In genomic region chr3:53201670-53202069, GRCm38 (mm10) we compare ENCODE assay signal across 7 mouse cellular contexts.
A peak's percentile ranks its signal among the peaks of the same experiment; 100 is the strongest.
DNase-seq lines count a peak whose midpoint lies in the region; ATAC-seq lines count a peak whose summit lies in the region.

No protein-coding gene starts in this region.

- H3K4me2 ChIP-seq in neural tube, embryonic 11.5 days (ENCODE audit: low read depth): no peak overlapping the region
- no peak overlapping the region for H3K4me2 ChIP-seq in forebrain, embryonic 11.5 days (ENCODE audit: low read depth, low read length, severe bottlenecking)
- H3K4me2 ChIP-seq in hindbrain, embryonic 15.5 days: no peak overlapping the region
- H3K4me2 ChIP-seq in liver, embryonic 11.5 days: no peak overlapping the region

- DNase-seq in neural tube, embryonic 11.5 days (ENCODE audit: low spot score): no peak
- DNase-seq in neural tube, embryonic 10.5 days (ENCODE audit: extremely low spot score, low spot score): no peak
- DNase-seq in forebrain, embryonic 11.5 days (ENCODE audit: low spot score): peak; percentile 50
- no peak for DNase-seq in liver, embryonic 11.5 days (ENCODE audit: low spot score)
- DNase-seq in gastrocnemius, adult 18-20 months (ENCODE audit: low spot score): no peak
- DNase-seq in layer of hippocampus, adult 11-12 months (ENCODE audit: low spot score): no peak

- no peak overlapping the region for H3K9ac ChIP-seq in neural tube, embryonic 11.5 days (ENCODE audit: low read length)
- H3K9ac ChIP-seq in forebrain, embryonic 11.5 days (ENCODE audit: low read length): peak overlapping the region; percentile 0; the same call in 1 of the 2 replicates
- H3K9ac ChIP-seq in hindbrain, embryonic 15.5 days: no peak overlapping the region
- H3K9ac ChIP-seq in liver, embryonic 11.5 days (ENCODE audit: low read depth, low read length): no peak overlapping the region

- no peaks in the 10 kb centered on the region for H3K27me3 ChIP-seq in neural tube, embryonic 11.5 days (ENCODE audit: control insufficient read depth, insufficient read depth, low read length)
- no peaks in the 10 kb centered on the region for H3K27me3 ChIP-seq in forebrain, embryonic 11.5 days (ENCODE audit: control insufficient read depth, insufficient read depth, low read length)
- H3K27me3 ChIP-seq in hindbrain, embryonic 15.5 days: no peaks in the 10 kb centered on the region
- no peaks in the 10 kb centered on the region for H3K27me3 ChIP-seq in liver, embryonic 11.5 days (replicated peaks; ENCODE audit: control insufficient read depth, insufficient read depth, low read length)

- H3K27ac ChIP-seq in neural tube, embryonic 11.5 days (ENCODE audit: low read depth, low read length): peak overlapping the region; percentile 46; the same call in 1 of the 2 replicates
- no peak overlapping the region for H3K27ac ChIP-seq in forebrain, embryonic 11.5 days (ENCODE audit: low read depth, low read length)
- peak overlapping the region; percentile 67 for H3K27ac ChIP-seq in hindbrain, embryonic 15.5 days (replicated peaks)
- H3K27ac ChIP-seq in liver, embryonic 11.5 days (ENCODE audit: low read depth, low read length): no peak overlapping the region

- no peak overlapping the region for H3K4me3 ChIP-seq in neural tube, embryonic 11.5 days (ENCODE audit: low read depth, low read length)
- no peak overlapping the region for H3K4me3 ChIP-seq in forebrain, embryonic 11.5 days (ENCODE audit: low read depth, low read length)
- no peak overlapping the region for H3K4me3 ChIP-seq in hindbrain, embryonic 15.5 days
- no peak overlapping the region for H3K4me3 ChIP-seq in liver, embryonic 11.5 days (ENCODE audit: low read depth, low read length)

- no peak; the same call in 1 of the 2 replicates for ATAC-seq in neural tube, embryonic 11.5 days (ENCODE audit: insufficient read depth, low FRiP score, low TSS enrichment)
- ATAC-seq in forebrain, embryonic 11.5 days (replicated peaks; ENCODE audit: low FRiP score): peak; percentile 43; the same call in 1 of the 2 replicates
- ATAC-seq in hindbrain, embryonic 15.5 days (ENCODE audit: low FRiP score, low read depth): peak; percentile 85
- no peak for ATAC-seq in liver, embryonic 11.5 days (replicated peaks; ENCODE audit: low FRiP score)

- 42% methylated on average over 10 of the region's 10 CpGs for WGBS in neural tube, embryonic 11.5 days
- WGBS in forebrain, embryonic 11.5 days: 23% methylated on average over 10 of the region's 10 CpGs
- 26% methylated on average over 10 of the region's 10 CpGs for WGBS in hindbrain, embryonic 15.5 days
- 62% methylated on average over 10 of the region's 10 CpGs for WGBS in liver, embryonic 11.5 days

- H3K36me3 ChIP-seq in neural tube, embryonic 11.5 days (ENCODE audit: control insufficient read depth, insufficient read depth, low read length): no peaks in the 10 kb centered on the region
- H3K36me3 ChIP-seq in forebrain, embryonic 11.5 days (ENCODE audit: control insufficient read depth, insufficient read depth, low read length): no peaks in the 10 kb centered on the region
- H3K36me3 ChIP-seq in hindbrain, embryonic 15.5 days: no peaks in the 10 kb centered on the region
- H3K36me3 ChIP-seq in liver, embryonic 11.5 days (ENCODE audit: control insufficient read depth, insufficient read depth, low read length): no peaks in the 10 kb centered on the region

- no peaks in the 10 kb centered on the region for H3K9me3 ChIP-seq in neural tube, embryonic 11.5 days (ENCODE audit: control insufficient read depth, low read length)
- no peaks in the 10 kb centered on the region for H3K9me3 ChIP-seq in forebrain, embryonic 11.5 days (ENCODE audit: control insufficient read depth, low read length)
- H3K9me3 ChIP-seq in hindbrain, embryonic 15.5 days: no peaks in the 10 kb centered on the region
- H3K9me3 ChIP-seq in liver, embryonic 11.5 days (ENCODE audit: control insufficient read depth, low read length): no peaks in the 10 kb centered on the region

- peaks cover 24% of the 10 kb centered on the region; the same call in 1 of the 2 replicates for H3K4me1 ChIP-seq in neural tube, embryonic 11.5 days (ENCODE audit: control insufficient read depth, insufficient read depth, low read length)
- H3K4me1 ChIP-seq in forebrain, embryonic 11.5 days (replicated peaks; ENCODE audit: control insufficient read depth, insufficient read depth, low read length): peaks cover 9% of the 10 kb centered on the region
- H3K4me1 ChIP-seq in hindbrain, embryonic 15.5 days (replicated peaks): peaks cover 48% of the 10 kb centered on the region
- no peaks in the 10 kb centered on the region for H3K4me1 ChIP-seq in liver, embryonic 11.5 days (replicated peaks; ENCODE audit: control insufficient read depth, insufficient read depth, low read length)

Comparison
In these comparisons a context has a peak if more than half of its experiments do, and no peak if none do; other contexts are left out.
1. ATAC-seq: peak in forebrain, embryonic 11.5 days (single experiment) and hindbrain, embryonic 15.5 days (single experiment); none in neural tube, embryonic 11.5 days (single experiment) and liver, embryonic 11.5 days (single experiment).
2. H3K27ac ChIP-seq: peak in neural tube, embryonic 11.5 days (single experiment) and hindbrain, embryonic 15.5 days (single experiment); none in forebrain, embryonic 11.5 days (single experiment) and liver, embryonic 11.5 days (single experiment).